Mouse (Mus musculus) kidney, adult 2 months (tissue): Measurements from ENCODE around the gene Gabbr1.

Experiments
- CTCF ChIP-seq: fragments of 200-500 bp; conservative IDR thresholded peaks from 2 replicates; pipeline ENCODE4 v1.5.1; 2011; ENCODE audit warnings: low read depth, mild to moderate bottlenecking, control low read depth, low read length, moderate library complexity, mixed read lengths; ENCODE audit not compliant: insufficient read depth, insufficient read length
- POLR2A ChIP-seq: fragments of 200-500 bp; IDR thresholded peaks from one replicate; pipeline ENCODE4 v1.6.1; 2011; ENCODE audit warnings: low read depth, low read length, control low read depth

DNA sequence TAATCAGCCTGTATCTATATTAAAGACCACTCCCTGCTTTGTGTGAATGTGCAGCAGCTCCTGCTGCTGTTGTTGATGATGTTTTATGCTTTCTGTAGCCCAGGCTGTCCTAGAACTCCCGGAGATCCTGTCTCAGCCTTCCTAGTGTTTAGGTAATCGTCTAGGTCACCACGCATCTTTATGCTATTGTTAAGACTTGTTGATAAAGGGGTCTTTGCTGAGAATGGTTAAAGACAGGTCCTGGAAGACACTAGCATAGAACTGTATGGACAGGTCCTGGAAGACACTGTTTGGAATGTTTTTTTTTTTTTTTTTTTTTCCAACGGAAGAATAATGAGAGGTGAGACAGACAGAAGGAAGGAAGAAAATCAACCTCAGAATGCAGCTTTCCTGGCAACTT, 42.4 kb upstream of the Gabbr1 start:
- TF ChIP-seq POLR2A = no peak
- TF ChIP-seq CTCF = no peak
